Mouse (Mus musculus): ENCODE results near the gene Olfr1362.

Gene Olfr1362

DNA sequence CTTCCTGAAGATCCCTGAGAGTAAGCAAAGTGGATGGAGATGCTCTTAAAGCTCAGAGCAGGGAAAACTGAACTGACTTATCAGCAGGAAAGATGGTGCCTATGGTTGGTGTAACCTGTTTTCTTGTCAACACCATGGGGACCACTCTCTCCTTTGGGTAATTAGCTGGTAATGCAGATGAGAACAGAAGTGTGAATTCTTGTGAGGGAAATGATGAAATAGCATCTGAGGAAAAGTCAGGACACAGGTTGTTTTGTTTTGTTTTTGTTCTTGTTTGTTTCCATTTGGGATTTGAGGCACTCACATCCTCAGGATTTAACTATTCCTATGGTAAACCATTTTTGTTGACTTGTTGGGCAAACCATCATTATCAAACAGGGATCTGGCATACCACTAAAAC is at the start of gene Olfr1362:
Gene Olfr1362, minus strand, starts transcription at position 101 of the 400 bp plus-strand sequence.
- no peak for DNase-seq

- no peak for DNase-seq
Observed at GRCm38 (mm10) chr13:21663286-21663685, 49.5 kb upstream of the Olfr1362 start, which contains the start of gene Olfr1361. TSS of gene Olfr1361 (minus strand) at chr13:21663386.

- DNase-seq, result no peak
Observed at GRCm38 (mm10) chr13:21642418-21642817, 28.6 kb upstream of the Olfr1362 start, which contains the start of gene Olfr11. TSS of gene Olfr11 (minus strand) at chr13:21642518.

DNA sequence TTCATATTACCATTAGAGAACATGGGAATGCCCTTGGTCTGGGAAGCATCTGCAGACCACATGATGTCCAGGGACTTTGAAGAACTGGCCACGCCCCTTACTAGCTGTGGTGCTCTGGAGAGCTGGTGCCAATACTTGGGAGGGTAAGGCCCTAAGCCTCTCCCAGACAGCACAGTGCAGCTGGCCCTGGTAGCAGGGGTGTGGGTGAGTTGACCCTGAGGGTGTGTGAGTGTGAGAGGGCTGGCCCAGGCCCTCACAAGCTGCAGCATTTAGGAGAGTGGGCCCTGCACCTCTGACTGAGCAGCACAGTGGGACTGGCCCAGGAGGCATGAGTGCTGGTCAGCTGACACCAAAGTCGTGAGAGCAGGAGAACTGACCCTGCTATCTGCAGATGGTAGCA is 22.2 kb downstream of the Olfr1362 start:
- DNase-seq, result no peak

DNA sequence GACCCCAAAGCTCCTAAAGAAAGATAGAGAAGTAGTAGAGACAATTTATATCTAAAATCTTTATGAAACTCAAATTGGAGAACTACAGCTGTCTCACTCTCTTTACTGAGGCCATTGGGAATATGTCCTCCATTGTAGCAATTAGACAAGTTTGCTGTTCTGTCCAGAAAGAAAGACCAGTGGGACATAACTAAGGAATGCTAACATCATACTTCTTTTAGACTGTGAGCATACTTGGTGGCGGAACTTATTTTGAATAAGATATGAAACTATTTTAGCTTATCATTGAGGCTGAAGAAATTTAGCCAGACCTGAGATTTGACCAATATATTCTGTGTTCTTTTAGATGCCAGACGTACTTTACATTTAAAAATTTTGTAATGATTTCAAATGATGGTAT is 32.2 kb downstream of the Olfr1362 start, which contains the start of gene Olfr1364:
Gene Olfr1364, minus strand, starts transcription at position 101 of the 400 bp plus-strand sequence.
- DNase-seq, result no peak
